Mouse (Mus musculus) E14TG2a.4 (cell line): Measurements from ENCODE around the gene Tmem206.
A peak's percentile ranks its signal among the peaks of the same experiment; 100 is the strongest.

Experiments used
- CTCF ChIP-seq: conservative IDR thresholded peaks from 2 replicates; pipeline ENCODE4 v1.5.1; 2014; ENCODE audit warnings: low read length
- NANOG ChIP-seq: IDR thresholded peaks from 2 replicates; pipeline ENCODE4 v1.6.1; 2014; ENCODE audit warnings: borderline replicate concordance, low read length, mixed read lengths

- TF ChIP-seq CTCF (peak; percentile 84), NANOG (no peak)
Observed at GRCm38 (mm10) chr1:191312513-191312941, 13.2 kb upstream of the Tmem206 start.
